In the genomic region with DNA sequence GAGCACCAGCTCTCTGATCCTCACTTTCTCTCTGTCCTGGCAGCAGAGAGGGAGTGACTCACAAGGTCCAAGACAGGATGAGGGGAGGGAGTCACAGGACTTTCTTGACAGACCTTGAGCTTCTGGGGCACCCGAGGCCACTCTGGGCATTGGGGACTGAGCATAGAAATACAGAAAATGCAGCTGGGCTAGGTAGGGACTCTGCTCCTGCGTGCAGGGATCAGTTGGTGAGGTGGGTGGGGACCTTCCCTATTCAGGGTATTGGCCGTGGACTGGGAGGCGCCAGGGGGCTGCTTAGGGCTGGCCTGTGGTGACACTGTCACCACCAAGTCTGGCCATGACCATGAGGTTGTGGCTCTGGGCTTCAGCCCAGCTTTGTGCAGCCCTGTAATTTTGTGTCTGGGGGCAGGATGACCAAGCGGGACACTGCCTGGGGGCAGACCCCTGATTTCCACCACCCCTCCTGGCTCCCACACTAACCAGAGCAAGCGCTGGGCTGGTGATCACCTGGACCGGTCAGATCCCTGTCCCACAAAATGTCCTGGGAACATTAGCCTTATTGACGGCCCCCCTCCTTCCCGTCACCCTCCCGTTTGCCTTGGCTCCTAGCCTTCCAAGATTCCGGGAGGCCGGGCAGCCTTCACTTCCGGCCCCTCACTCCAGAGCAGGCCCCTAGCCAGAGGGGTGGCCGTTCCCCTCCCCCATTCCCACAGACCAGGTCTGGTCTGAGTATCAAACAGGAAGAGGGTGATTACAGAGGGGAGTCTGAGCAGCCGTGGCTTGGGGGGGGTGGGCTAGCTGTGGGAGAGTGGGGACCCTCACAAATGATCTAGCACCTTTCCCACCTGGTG, we compare ENCODE assay signal across 8 mouse cellular contexts. TPM values are rescaled to one million over a fixed set of nuclear protein-coding genes. Genes with fewer than 3 reads are reported as not detected.
DNase-seq lines count a peak whose midpoint lies in the region; ATAC-seq lines count a peak whose summit lies in the region.

No protein-coding gene starts in this region.

- DNase-seq in embryo, embryonic 10 days (ENCODE audit: low spot score), result peak; percentile 47
- DNase-seq in embryo, embryonic 9.5 days (ENCODE audit: extremely low spot score), result no peak
- peak; percentile 69 for DNase-seq in heart, adult 8-10 months (ENCODE audit: low spot score)
- DNase-seq in kidney, adult 8-10 months, result peak; percentile 37 to 39
- DNase-seq in lung, postnatal 14 days, result peak; percentile 54
- DNase-seq in testis, postnatal 10 days (ENCODE audit: low spot score), result no peak
- no peak for DNase-seq in right cerebral cortex, postnatal 14 days

- no peak for ATAC-seq in inflammation-experienced regulatory T-cells, adult 6 months

RNA-seq across cellular contexts. Expression of a gene that starts 5.1 kb away (rescaled TPM):
- total RNA-seq in heart, adult 8-10 months (2022), result 10 to 100 TPM; 24.2 to 48.6 (median 39.2) TPM
- under 1 TPM; 0.36 to 0.78 (median 0.75) TPM for polyA plus RNA-seq in inflammation-experienced regulatory T-cells, adult 6 months (2017; shearing (Covaris generic))

Comparison
In these comparisons a context has a peak if more than half of its experiments do, and no peak if none do; other contexts are left out.
1. DNase-seq: peak in embryo, embryonic 10 days (single experiment), heart, adult 8-10 months (single experiment), kidney, adult 8-10 months (2 of 2) and lung, postnatal 14 days (single experiment); none in embryo, embryonic 9.5 days (single experiment), testis, postnatal 10 days (single experiment) and right cerebral cortex, postnatal 14 days (single experiment).